Comparison of ENCODE assay signal across 8 mouse cellular contexts in genomic region chr6:120364523-120364905, GRCm38 (mm10). TPM values are rescaled to one million over a fixed set of nuclear protein-coding genes. Genes with fewer than 3 reads are reported as not detected.
A peak's percentile ranks its signal among the peaks of the same experiment; 100 is the strongest.
DNase-seq lines count a peak whose midpoint lies in the region; ATAC-seq and TF ChIP-seq lines count a peak whose summit lies in the region.

No protein-coding gene starts in this region.

- TF ChIP-seq POLR2A in myocyte (IDR thresholded peaks at IDR 0.05; ENCODE audit: insufficient read length, low read depth): no peak

- intact Hi-C loops in left cerebral cortex, adult 2 months (cut with DNase I): no loop called here

- ATAC-seq in embryonic facial prominence, embryonic 12.5 days (ENCODE audit: insufficient number of reproducible peaks, insufficient read depth, low FRiP score, low TSS enrichment): 0 out of 2 replicates have a peak, but pooled peaks have one; percentile 12
- ATAC-seq in intestine, postnatal 0 days: no peak

- H3K27me3 ChIP-seq in embryonic facial prominence, embryonic 12.5 days: no peaks in the 10 kb centered on the region
- no peaks in the 10 kb centered on the region for H3K27me3 ChIP-seq in intestine, postnatal 0 days (replicated peaks; ENCODE audit: control insufficient read depth, insufficient read depth, low read length)
- H3K27me3 ChIP-seq in myocyte (ENCODE audit: control insufficient read depth, insufficient read depth, insufficient read length): no peaks in the 10 kb centered on the region

- under 1% methylated on average over 31 of the region's 31 CpGs for WGBS in embryonic facial prominence, embryonic 12.5 days
- WGBS in intestine, postnatal 0 days: under 1% methylated on average over 31 of the region's 31 CpGs

- H3K79me2 ChIP-seq in myocyte (ENCODE audit: control insufficient read depth, insufficient read depth): peaks cover 36% of the 10 kb centered on the region

- H3K36me3 ChIP-seq in embryonic facial prominence, embryonic 12.5 days: peaks cover 28% of the 10 kb centered on the region
- peaks cover 9% of the 10 kb centered on the region; the same call in 1 of the 2 replicates for H3K36me3 ChIP-seq in intestine, postnatal 0 days (ENCODE audit: control insufficient read depth, insufficient read depth)
- peaks cover 3% of the 10 kb centered on the region for H3K36me3 ChIP-seq in myocyte (ENCODE audit: control insufficient read depth, insufficient read depth)

- H3ac ChIP-seq in myocyte (ENCODE audit: control insufficient read depth, insufficient read length): peak overlapping the region; percentile 68

- no peak for DNase-seq in left cerebral cortex, adult 2 months (ENCODE audit: extremely low spot score in 1 of 2, low spot score in 2 of 2)
- DNase-seq in left cerebral cortex, adult 8-10 months (ENCODE audit: low spot score in 2 of 2): no peak
- DNase-seq in gastrocnemius, postnatal 25 days: no peak
- DNase-seq in kidney, adult 18-20 months: no peak
- DNase-seq in kidney, postnatal 25 days: no peak

- H3K27ac ChIP-seq in left cerebral cortex, adult 2 months: peak overlapping the region; percentile 95
- H3K27ac ChIP-seq in embryonic facial prominence, embryonic 12.5 days: peak overlapping the region; percentile 93
- peak overlapping the region; percentile 96 for H3K27ac ChIP-seq in intestine, postnatal 0 days (ENCODE audit: low read depth, low read length)

- H3K9me3 ChIP-seq in embryonic facial prominence, embryonic 12.5 days: no peaks in the 10 kb centered on the region
- no peaks in the 10 kb centered on the region for H3K9me3 ChIP-seq in intestine, postnatal 0 days (ENCODE audit: control insufficient read depth)

- peak overlapping the region; percentile 84 for H3K4me2 ChIP-seq in embryonic facial prominence, embryonic 12.5 days (replicated peaks)
- H3K4me2 ChIP-seq in intestine, postnatal 0 days (replicated peaks; ENCODE audit: low read depth): peak overlapping the region; percentile 79
- peak overlapping the region; percentile 91 for H3K4me2 ChIP-seq in myocyte (ENCODE audit: low read depth)

- H3K4me3 ChIP-seq in left cerebral cortex, adult 2 months: peak overlapping the region; percentile 95
- peak overlapping the region; percentile 99 for H3K4me3 ChIP-seq in embryonic facial prominence, embryonic 12.5 days
- H3K4me3 ChIP-seq in intestine, postnatal 0 days (ENCODE audit: low read depth, low read length): peak overlapping the region; percentile 99
- H3K4me3 ChIP-seq in myocyte: peak overlapping the region; percentile 96

- TF ChIP-seq CTCF in left cerebral cortex, adult 2 months (IDR thresholded peaks at IDR 0.05): no peak
- no peak for TF ChIP-seq CTCF in intestine, postnatal 0 days (IDR thresholded peaks at IDR 0.05; ENCODE audit: low read depth)

- peaks cover 9% of the 10 kb centered on the region; the same call in 1 of the 2 replicates for H3K4me1 ChIP-seq in embryonic facial prominence, embryonic 12.5 days
- peaks cover 5% of the 10 kb centered on the region; the same call in 1 of the 2 replicates for H3K4me1 ChIP-seq in intestine, postnatal 0 days (replicated peaks; ENCODE audit: control insufficient read depth, insufficient read depth, low read length)

- peak overlapping the region; percentile 93 for H3K9ac ChIP-seq in embryonic facial prominence, embryonic 12.5 days
- peak overlapping the region; percentile 95 for H3K9ac ChIP-seq in intestine, postnatal 0 days (ENCODE audit: low read depth, low read length)

TF ChIP-seq in myocyte, 11 proteins besides CTCF, POLR2A, EP300 and RAD21:
- TF ChIP-seq SRF (IDR thresholded peaks at IDR 0.05; ENCODE audit: control insufficient read depth, insufficient read length, low read depth) (no peak), MYOG (IDR thresholded peaks at IDR 0.05; ENCODE audit: control insufficient read depth in 1 of 3, insufficient read depth in 1 of 3, insufficient read length in 2 of 3, low read depth in 2 of 3) (no peak), MAX (IDR thresholded peaks at IDR 0.05; ENCODE audit: low read depth) (no peak), POLR2AphosphoS2 (IDR thresholded peaks at IDR 0.05; ENCODE audit: insufficient read length, low read depth) (no peak), E2F4 (IDR thresholded peaks at IDR 0.05; ENCODE audit: insufficient read depth) (no peak), TCF3 (IDR thresholded peaks at IDR 0.05; ENCODE audit: insufficient read length, low read depth) (no peak)

RNA-seq across cellular contexts. Expression of gene Ccdc77, which starts 0.3 kb away (rescaled TPM):
- total RNA-seq in left cerebral cortex, adult 2 months (2021): 1 to 10 TPM; 4.0 to 5.3 TPM
- total RNA-seq in left cerebral cortex, adult 8-10 months (2022): 1 to 10 TPM; 4.1 to 5.9 (median 5.3) TPM
- 23.9 and 26.8 TPM in 2 replicates for polyA plus RNA-seq in embryonic facial prominence, embryonic 12.5 days (2016; fragmentation: Nextera tagmentation; extraction: Ambion mirVana)
- polyA plus RNA-seq in intestine, postnatal 0 days (2015; fragmentation: Nextera tagmentation; extraction: Ambion mirVana): 7.2 and 9.9 TPM in 2 replicates
- 3.4 TPM for polyA plus RNA-seq in myocyte (2012; fragmentation: generic; extraction: Trizol)
- total RNA-seq in gastrocnemius, postnatal 25 days (2021): 1 to 10 TPM; 3.2 to 4.3 TPM

RNA-seq across cellular contexts. Expression of gene Kdm5a, which starts 0.6 kb away (rescaled TPM):
- 10 to 100 TPM; 45.1 to 46.4 TPM for total RNA-seq in left cerebral cortex, adult 2 months (2021)
- total RNA-seq in left cerebral cortex, adult 8-10 months (2022): 10 to 100 TPM; 40.0 to 43.6 (median 42.0) TPM
- polyA plus RNA-seq in embryonic facial prominence, embryonic 12.5 days (2016; fragmentation: Nextera tagmentation; extraction: Ambion mirVana): 50.6 and 58.3 TPM in 2 replicates
- polyA plus RNA-seq in intestine, postnatal 0 days (2015; fragmentation: Nextera tagmentation; extraction: Ambion mirVana): 20.2 and 23.2 TPM in 2 replicates
- polyA plus RNA-seq in myocyte (2012; fragmentation: generic; extraction: Trizol): 7.5 TPM
- 10 to 100 TPM; 18.4 to 19.1 TPM for total RNA-seq in gastrocnemius, postnatal 25 days (2021)
